Mouse (Mus musculus) embryonic facial prominence, embryonic 12.5 days (tissue): ENCODE measurements at regions not wholly inside any gene's neighbourhood (a gene's known extent, or its start where the extent isn't known, plus 50 kb on each side); places are given as distances from the start of the nearest gene placed in this dataset.

ENCODE experiments used
- ATAC-seq: fragments of 200-750 bp; cut with Nextera tagmentation; 2 replicates; pipeline ENCODE4 v1.8.0; 2017; ENCODE audit not compliant: insufficient number of reproducible peaks, insufficient read depth, low FRiP score, low TSS enrichment
- H3K27ac ChIP-seq: fragments of 300-500 bp; sonication (generic); 2 replicates; pipeline ENCODE4 v1.5.1; 2016; ENCODE audit warnings: mild to moderate bottlenecking
- H3K27me3 ChIP-seq: fragments of 300-500 bp; sonication (generic); 2 replicates; pipeline ENCODE4 v1.6.1; 2016; ENCODE audit warnings: mild to moderate bottlenecking, moderate library complexity
- H3K36me3 ChIP-seq: fragments of 300-500 bp; sonication (generic); 2 replicates; pipeline ENCODE4 v1.6.1; 2016; ENCODE audit warnings: mild to moderate bottlenecking
- H3K4me1 ChIP-seq: fragments of 300-500 bp; sonication (generic); 2 replicates; pipeline ENCODE4 v1.6.1; 2016
- H3K4me2 ChIP-seq: fragments of 300-500 bp; sonication (generic); replicated peaks from 2 replicates; pipeline ENCODE4 v1.6.1; 2016; ENCODE audit warnings: mild to moderate bottlenecking, moderate library complexity
- H3K4me3 ChIP-seq: fragments of 300-500 bp; sonication (generic); 2 replicates; pipeline ENCODE4 v1.5.1; 2016; ENCODE audit warnings: mild to moderate bottlenecking
- H3K9ac ChIP-seq: fragments of 300-500 bp; sonication (generic); 2 replicates; pipeline ENCODE4 v1.6.1; 2016; ENCODE audit warnings: mild to moderate bottlenecking, moderate library complexity
- H3K9me3 ChIP-seq: fragments of 300-500 bp; sonication (generic); 2 replicates; pipeline ENCODE4 v1.6.1; 2016; ENCODE audit warnings: mild to moderate bottlenecking, moderate library complexity
- WGBS: fragments of 180-500 bp; shearing (Covaris S2); methylation state at CpG from one replicate; pipeline ENCODE4 v1.1.7; 2016; 5-methylcytosine and 5-hydroxymethylcytosine counted together

DNA sequence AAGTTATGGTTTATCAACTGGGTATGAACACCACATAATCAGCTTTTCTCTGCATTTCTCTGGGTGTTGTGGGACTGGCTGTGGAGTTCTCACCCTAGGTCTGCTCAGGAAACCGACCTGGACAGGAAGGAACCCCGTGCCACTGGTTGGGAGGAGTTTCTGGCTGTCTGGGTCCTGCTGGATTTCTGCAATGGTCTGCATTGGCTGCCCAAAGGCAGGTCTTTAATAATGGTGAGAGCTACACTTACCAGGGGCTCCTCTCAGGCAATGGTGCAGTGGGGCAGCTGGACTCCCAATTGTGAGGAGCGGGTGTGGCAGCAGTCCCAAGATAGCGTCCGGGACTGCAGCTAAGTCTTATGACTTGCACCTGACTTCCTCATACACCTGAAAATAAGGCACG, 57.8 kb upstream of the Gm10181 start:
- no peak overlapping the region for H3K4me2 ChIP-seq
- no peak for ATAC-seq
- 88% methylated on average over 6 of the region's 6 CpGs for WGBS
- no peaks in the 10 kb centered on the region for H3K9me3 ChIP-seq
- H3K27ac ChIP-seq = no peak overlapping the region
- no peak overlapping the region for H3K4me3 ChIP-seq
- no peaks in the 10 kb centered on the region for H3K36me3 ChIP-seq
- no peak overlapping the region for H3K9ac ChIP-seq
- no peaks in the 10 kb centered on the region for H3K27me3 ChIP-seq
- H3K4me1 ChIP-seq = no peaks in the 10 kb centered on the region
